Mouse (Mus musculus) E14TG2a.4 (cell line): Measurements from ENCODE around the gene Gm45062.

Experiments
- CTCF ChIP-seq: conservative IDR thresholded peaks from 2 replicates; pipeline ENCODE4 v1.5.1; 2014; ENCODE audit warnings: low read length
- POU5F1 ChIP-seq: IDR thresholded peaks from 2 replicates; pipeline ENCODE4 v1.6.1; 2014; ENCODE audit warnings: low read length, borderline replicate concordance

- TF ChIP-seq CTCF, result no peak
- TF ChIP-seq POU5F1, result no peak
These were observed 358.1 kb downstream of the Gm45062 start for GRCm38 (mm10) chr6:8617369-8617768.
